Mouse (Mus musculus) bone marrow macrophage, adult 2 months (primary cell): ENCODE measurements around the gene Pafah1b3.

Experiments used
- CTCF ChIP-seq: IDR thresholded peaks from 2 replicates; pipeline ENCODE4 v1.5.1; 2012; ENCODE audit warnings: low read depth, mild to moderate bottlenecking, low read length, moderate library complexity
- POLR2A ChIP-seq: IDR thresholded peaks from 2 replicates; pipeline ENCODE4 v1.6.1; 2012; ENCODE audit warnings: mild to moderate bottlenecking, low read depth, low read length, borderline replicate concordance

DNA sequence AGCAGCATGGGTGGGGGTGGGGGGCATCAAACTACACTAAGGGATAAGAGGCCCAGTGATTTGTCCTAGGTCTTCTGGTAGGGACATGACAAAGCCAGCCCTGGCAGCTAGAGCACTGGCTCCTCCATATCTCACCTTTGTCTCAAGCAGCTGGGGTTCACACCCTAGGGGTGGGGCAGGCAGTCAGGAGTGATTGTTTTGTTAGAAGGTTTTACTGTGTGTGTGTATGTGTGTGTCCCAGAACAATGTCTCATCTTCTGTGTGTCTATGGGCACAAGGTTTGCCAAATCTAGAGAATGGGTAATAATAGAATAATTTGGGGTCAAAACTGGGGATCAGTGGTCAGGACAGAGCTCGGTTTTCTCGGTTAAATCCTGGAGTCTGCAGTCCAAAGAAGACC, 7.7 kb upstream of the Pafah1b3 start:
- TF ChIP-seq POLR2A (no peak), CTCF (no peak)
